Mouse (Mus musculus) fat pad, adult 2 months (tissue): ENCODE measurements at regions not wholly inside any gene's neighbourhood (a gene's known extent, or its start where the extent isn't known, plus 50 kb on each side); places are given as distances from the start of the nearest gene placed in this dataset.

ENCODE experiments used
- DNase-seq: peaks from one replicate; pipeline ENCODE4 v3.0.0-alpha.2; 2011; ENCODE audit warnings: low read depth, low spot score; ENCODE audit errors: extremely low read depth

DNA sequence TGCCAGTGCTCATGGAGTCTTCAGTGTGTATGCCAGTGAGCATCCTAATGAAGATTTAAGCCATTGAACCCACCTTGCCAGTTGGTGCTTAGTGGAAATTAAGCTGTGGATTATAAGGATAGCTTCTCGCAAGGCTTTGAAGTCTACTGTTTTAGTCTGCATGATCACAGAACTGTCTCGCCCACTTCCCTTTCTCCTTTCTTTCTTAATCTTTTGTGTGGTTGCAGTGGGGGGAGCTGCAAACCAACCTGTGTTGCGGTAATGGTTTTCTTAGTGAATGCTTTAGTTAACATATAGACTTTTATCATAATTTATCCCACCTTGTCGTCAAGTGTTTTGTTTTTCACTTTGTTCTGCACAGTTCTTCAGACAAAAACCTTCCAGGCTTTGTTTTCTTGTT lies 447.9 kb upstream of the Atp11b start:
- no peak for DNase-seq

DNA sequence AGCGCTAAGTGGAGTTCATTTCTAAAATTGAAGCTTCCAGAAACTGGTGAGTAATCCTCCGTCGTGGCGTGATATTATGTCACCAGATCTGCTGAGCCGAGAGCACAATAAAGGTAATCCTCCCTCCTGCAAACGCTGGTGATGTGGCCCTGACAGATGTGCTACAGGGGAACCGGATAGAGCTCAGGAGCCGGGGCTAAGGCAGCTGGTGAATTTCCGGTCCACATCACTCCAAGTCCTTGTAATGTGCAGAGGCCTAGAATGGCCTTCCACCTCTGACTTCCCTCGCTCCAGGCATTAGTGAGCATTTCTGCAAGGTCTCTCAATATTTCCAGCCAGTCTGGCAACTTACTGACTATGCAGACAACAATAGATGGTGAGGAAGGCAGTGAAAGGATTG lies 439.7 kb upstream of the Atp11b start:
- DNase-seq, result no peak

DNA sequence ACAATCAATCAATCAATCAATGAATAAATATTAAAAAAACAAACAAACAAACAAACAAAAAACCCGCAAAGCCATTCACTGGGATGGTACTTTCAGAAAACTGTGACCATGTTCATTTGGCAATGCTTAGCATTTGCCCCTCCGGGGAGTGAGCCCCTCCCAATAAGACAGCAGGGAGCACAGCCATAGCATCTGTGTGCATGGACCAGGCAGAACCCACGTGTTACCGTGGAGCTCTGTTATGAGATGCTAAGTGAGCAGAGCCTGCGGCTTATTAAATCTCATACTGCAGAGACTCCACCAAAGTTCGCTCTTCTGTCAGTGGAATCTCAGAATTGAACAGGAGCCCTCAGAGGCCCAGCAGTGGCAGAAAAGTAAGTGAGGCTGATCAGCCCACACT lies 438.7 kb upstream of the Atp11b start:
- DNase-seq, result no peak

DNA sequence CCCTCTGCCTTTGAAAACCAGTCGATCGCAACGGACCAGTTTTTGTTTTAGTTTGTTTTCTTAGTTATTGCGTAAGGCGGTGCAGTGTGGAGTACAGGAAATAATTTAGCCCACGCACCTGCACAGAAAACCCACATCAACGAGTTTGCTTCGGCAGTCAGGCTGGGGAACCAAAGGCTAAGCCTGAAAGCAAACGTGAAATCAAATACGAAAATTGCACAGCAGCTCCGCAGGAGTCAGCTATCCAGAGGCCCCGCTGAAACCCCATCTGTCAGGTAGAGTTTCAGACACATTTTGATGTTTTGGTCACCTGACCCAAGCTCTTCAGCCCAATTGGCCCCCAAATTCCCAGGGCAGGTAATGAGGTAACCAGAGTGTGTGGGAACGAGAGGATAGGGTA lies 435.6 kb upstream of the Atp11b start:
- peak; percentile 36 for DNase-seq

DNA sequence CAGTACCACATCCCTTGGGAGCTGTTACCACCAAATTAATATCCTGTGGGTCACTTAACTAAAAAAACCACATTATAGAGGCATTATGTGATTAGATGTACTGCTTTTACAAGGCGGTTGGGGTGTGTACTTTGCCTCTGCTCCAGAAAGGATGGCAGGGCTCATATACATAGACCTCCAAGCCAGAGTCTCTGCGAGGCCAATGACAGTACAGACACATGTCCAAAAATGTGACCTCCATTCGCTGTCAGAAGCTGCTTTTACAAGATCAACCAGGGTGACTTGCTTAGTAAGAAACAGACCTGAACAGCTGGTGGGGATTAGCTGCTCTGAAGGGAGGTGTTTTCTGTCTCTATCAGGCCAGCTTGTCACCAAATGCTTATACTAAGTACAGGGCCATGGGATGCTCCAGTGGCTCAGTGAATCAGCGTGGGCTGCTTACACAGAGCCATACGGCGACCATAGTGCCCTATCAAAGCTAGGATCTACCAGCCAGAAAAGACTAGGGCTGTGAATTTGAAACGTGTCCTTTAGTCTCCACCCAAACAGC lies 433.0 kb upstream of the Atp11b start:
- DNase-seq, result no peak

DNA sequence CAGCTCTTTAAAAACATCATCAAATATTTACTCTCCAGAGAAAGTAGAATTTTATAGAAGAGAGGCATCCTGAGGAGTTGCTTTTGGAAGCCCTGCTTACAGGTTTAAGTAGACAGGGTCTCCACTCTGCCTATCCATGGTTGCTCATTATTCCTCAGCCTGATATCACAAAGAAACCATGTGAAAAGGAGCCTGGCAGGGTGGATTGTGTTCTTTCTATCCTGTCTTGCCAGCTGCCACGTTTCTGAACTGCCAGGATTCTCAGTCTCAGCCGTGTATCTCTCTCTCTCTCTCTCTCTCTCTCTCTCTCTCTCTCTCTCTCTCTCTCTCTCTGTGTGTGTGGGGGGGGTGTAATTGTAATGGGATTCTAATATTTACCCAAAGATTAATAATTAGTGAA lies 431.9 kb upstream of the Atp11b start:
- DNase-seq, result no peak

DNA sequence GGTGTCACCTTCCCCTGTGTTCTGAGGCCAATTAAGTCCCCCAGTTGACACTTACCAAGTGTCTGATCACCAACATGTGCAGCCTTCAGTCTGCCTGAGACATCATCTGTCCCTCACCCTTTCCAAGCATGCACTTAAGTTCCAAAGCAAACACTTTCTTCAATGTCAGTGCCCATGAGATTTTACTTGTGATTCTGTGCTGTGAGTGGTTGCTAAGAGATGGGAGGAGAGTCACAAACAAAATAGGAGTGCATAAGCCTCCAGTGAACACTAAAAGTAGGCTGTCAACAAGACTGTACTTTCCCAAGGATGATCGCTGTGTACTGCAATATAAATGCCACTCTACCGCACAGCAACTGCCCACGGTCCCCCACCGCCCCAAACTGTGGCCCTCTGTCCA lies 431.0 kb upstream of the Atp11b start:
- no peak for DNase-seq

DNA sequence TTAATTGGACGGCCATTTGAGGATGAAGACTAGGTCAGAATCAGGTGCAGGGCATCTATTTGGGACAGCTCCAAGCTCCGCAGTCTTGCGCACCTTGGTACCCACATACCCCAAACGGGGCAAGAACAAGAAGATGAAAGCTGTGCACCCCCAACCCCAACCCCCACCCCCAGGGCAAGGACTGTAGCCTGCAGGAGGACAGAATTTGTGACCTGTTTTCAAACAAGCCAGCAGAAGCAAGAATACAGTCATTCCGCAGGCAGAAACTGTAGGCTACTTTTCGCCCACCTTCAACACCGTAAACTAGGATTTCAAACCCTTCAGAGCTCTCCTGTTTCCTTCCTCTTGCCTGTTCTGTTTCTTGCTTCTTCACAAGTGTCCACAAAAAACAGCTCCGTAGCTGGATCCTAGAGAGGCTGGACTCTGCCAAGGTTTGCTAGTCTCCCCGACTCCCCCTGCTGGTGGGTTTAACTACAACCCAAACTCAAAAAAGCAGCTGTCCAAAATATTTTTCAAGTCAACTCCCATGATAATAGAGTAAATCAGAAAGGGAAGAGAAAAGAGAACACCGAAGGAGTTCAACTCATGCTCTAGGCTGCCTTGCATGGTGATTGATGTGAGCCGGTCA lies 430.3 kb upstream of the Atp11b start:
- DNase-seq, result no peak

DNA sequence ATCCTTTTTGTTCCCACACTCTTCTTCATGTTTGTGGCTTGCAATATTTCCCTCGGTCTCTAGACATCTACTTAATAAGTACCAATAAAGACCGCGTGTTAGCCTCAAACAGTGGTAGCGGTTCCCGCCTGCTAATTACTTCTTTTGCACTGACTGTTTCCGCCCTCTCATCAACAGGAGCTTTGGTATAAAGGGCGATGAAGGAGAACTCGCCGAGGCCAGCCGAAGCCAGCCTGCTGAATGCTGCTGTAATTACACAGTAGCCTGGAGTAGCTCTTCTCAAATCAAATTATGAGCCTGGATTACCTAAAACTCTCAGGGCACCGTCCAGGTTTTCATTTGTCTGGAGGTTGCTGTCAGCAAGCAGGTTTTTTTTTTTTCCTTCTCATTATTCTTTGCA lies 429.7 kb upstream of the Atp11b start:
- DNase-seq, result no peak

DNA sequence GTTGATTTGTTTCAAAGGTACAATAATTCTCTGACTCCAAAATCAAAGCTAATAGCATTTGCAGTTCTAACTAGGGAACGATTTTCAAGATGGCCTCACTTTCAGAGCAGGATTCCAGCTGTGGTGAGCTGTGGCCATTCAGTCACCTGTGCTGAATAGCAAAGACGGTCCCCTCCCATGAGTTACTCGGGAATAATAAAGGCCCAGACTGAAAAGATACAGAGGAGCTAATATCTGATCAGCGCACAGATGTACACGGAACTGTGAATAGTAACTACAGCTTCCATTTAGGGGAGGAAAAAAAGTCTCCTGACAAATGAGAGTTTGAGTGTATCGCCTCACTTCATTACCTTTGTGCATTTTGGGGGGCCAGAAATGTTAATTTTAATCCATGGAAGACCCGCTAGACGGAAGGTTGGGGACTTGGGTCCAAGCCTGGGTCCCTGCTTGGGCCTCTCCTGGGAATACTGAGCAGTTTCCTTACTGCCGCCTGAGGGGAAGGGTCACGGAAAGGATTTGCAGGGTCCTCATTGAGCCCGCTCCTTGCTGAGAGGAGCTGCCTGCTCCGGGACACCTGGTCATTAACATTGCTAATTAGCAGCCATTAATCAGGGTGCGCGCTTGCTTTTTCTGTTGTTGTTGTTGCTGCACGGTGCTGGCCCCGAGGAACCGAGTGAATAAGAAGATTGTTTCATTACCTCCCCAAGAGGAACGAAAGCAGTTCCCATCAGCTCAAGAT lies 421.2 kb upstream of the Atp11b start:
- DNase-seq, result no peak

DNA sequence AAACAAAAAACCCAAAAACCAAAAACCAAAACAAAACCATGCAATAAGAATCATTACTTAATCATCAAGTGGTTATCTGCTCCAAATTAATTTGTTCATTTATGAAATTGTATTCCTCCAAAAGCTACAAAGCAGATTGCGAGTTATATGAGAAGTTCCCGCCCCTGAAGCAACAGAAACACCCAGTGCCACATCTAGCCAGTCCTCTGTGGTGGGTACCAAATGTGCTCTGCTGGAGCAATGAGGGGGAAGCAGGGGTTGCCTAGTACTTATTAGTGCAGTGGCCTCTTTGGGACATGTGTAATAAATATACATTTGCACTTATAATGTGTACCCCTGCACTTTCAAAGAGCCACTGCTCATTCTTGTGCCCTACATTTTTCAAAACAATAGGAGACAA lies 419.9 kb upstream of the Atp11b start:
- no peak for DNase-seq

DNA sequence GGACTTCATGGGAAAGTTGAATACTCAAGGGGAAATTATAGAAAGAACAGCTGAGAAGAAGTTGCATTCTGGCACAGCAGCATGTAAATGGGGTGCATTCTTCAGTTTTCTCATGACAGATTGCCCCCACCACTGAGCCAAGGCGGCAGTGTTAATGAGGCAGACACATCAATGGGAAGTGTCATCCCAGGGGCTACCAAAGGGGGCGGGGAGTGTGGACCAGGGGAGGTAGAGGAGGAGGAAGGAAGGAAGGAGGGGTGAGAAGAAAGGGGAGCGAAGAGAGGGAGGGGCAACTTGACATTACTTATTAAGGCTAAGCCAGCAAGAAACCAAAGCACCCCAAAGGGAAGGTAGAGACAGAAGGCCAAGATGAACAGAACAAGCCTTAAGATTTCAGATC lies 419.4 kb upstream of the Atp11b start:
- DNase-seq, result no peak

DNA sequence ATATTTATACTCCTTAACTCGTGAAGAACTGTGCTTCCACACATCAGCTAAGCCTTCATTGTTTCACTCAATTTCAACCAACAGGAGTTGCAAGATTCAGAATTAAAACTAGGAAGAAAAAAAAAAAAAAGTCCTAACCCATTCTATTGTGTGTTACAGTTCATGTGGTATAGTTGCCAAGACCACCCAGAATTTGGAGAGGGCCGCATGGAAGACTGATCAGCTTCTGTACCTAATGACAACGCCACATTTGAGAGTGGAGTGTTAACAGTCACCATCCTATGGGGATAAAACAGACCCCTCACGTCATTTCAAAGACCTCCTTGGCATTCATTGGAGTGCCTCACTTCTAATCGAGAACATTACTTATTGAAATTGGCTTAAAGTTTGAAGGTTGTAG lies 418.1 kb upstream of the Atp11b start:
- DNase-seq, result no peak

DNA sequence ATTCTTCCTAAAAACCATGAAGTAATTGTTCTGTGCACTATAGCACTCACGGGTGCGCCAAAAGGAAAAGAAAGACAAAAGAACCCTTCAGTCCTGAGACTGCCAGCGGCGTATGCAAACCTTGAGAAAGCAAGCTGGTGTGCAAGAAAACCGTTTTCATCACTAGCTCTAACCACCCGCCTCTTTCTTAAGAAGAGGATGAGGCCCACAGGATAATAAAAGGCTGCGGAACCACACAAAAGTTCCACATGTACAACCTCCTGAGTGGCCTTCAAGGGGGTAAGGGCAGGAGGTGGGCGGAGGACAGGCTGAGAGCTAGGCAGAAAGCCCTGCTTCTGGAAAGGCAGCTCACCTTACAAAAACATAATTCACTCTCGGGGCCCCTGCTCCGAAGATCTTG lies 413.4 kb upstream of the Atp11b start:
- no peak for DNase-seq

DNA sequence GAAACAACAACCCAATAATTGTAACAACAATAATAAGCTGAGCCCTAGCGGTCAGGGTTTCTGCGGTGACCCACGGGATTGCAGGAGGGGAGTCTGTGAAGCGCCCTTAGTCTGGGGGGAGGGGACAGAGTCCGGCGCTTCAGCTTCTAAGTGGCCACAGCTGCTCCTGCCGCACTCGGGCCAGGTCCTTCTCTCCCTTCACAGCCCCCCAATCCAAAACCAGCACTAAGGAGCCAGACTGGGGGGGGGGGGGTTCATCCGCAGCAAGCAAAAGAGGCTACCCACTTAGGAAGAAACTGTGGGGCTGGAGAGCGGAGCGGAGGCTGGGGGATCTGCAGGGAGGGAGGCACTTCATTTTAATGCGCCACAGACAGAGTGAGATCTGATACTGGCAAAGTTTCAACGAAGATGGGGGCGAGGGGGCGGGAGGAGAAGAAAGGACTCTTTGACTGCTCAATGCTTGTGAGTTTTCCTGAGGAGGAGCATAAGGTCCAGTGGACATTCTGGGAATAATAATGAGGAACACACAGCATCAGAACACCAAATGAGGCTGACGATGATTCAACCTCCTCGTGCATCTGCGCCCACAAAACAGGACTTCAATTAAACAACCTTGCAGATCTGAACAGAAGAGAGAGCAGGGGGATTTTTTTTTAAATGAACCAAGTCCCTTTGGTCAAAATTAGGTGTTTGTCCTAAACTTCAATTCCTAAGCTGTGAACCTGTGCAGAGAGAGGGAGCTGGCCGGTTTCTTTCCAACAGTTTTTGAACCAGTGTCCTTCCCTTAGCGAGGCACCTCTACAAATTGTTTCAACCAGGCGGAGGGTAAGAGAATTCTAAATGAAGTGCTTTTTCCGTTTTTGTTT lies 412.7 kb upstream of the Atp11b start:
- DNase-seq, result no peak

DNA sequence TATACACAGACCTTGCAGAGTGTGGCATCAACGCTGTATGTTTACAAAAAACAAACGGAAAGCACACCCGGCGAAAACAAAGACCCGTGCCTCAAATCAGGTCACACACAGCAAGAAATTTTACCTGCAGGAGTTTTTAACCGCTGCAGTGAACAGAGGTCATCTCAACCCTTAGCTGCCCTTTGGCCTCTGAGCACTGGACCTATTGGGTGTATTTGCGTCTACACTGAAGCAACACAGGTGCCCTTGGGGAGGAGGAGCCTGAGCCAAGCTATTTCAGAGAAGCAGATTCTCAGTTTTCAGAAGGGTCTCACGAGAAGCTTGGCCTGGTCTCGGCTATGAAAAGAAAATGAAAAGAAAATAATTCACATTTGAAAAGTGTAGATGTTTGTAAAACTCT lies 412.1 kb upstream of the Atp11b start:
- no peak for DNase-seq

DNA sequence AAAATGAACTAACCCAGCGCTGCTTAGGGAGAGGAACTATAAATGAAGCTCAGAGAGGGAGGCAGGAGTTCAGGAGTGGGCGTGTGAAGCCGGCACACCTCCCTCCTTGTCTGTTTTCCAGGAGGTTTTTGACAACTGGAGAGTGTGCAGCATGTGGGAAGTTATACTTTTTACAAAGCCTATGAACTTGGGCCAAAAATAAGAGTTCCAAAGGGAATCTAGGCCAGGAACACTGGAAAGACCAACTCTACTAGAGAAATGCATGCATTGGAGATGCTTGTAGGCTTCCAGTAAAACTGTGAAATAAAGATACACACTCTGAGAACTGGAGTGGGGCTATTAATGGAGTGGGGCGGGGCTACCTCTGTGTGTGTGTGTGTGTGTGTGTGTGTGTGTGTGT lies 411.3 kb upstream of the Atp11b start:
- DNase-seq, result no peak

DNA sequence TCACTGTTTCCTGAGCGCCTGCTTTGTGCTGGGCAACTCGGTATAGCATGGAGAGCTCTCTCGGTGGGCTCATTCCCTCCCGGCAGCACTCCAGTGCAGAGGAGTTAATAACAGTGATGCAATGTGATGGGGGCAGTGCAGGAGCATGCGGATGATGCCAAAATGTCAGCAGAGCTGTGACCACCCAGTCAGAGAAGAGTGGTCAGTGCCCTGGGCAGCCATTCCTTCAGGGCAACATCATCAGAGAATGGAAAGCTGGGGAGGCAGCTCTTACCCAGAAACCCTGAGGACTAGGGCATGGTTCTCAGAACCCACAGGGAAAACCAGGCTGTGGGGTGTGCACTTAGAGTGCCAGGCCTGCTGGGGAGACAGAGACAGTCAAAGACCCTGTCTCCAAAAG lies 410.0 kb upstream of the Atp11b start:
- DNase-seq, result no peak

DNA sequence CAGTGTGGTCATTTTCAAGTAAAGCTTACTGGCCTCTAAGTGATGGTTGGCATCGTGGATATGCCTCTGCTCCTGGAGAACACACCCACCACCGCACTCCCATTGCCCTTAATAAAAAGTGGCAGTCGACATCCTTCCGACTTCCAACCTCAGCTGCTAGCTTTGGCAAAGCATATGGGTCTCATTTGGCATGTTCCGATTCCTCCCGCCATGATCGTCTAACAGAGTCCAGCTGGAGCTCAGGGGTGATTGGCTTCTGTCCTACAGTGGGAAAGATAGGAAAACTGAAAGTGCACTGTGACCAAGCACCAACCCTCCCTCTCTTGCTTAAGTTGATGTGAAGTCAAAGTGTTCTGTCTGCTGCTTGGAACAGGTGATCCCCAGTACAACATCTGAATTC lies 404.8 kb upstream of the Atp11b start:
- no peak for DNase-seq

DNA sequence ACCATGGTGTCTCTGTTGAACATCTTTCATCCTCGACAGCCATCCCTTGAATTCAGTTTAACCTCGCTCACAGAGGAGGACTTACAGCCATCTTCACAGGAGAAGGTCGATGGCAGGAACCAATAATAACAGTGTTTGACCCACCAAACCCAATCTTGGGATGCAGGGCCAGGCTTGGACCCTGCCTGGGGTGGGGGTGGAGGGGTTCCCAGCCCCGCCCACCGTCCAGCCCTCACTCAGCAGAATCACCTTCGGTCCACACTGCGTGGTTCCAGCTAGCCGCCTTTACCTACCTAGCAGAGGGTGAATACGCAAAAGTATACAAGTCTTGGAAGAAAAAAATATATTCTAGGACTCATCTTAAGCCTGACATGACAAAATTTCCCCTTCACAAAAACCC lies 400.5 kb upstream of the Atp11b start:
- DNase-seq, result no peak

DNA sequence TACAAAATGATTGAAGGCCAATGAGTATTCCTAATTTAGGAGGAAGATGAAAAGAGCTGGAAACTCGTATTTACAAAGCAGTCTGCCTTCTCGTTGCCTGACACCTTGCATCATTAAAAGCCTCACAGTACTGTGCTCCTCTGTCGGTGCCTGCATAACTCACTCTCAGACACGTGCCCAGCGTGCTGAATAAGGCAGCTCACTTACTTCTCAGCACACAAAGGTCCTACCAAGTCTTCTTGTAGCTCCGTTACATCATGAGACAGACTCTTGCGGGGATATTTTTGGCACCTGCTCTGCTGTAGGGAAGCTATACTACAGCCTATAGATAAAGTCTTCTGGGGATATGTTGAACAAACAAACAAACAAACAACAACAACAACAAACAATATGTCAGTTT lies 400.0 kb upstream of the Atp11b start:
- DNase-seq, result no peak

DNA sequence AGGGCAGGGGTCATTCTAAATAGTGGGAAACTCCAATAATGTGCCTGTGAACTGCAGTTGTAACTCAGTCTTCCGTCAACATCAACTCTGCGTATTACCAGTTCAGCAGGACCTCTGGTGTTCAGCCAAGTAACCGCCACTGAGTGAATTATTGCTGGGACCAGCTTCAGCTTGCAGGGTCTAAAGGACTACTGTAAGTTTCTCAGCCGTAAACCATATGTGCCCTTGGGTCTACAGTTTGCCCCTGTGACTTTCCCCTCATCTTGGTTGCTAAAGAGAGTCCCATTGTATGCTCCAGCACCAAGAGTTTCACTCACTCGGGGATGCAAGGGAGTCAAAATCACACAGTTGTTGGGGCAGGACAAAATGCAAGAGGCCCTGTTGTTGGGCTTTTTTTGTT lies 399.6 kb upstream of the Atp11b start:
- DNase-seq, result no peak
